10 mouse cellular contexts compared by ENCODE assay signal in the genomic region with DNA sequence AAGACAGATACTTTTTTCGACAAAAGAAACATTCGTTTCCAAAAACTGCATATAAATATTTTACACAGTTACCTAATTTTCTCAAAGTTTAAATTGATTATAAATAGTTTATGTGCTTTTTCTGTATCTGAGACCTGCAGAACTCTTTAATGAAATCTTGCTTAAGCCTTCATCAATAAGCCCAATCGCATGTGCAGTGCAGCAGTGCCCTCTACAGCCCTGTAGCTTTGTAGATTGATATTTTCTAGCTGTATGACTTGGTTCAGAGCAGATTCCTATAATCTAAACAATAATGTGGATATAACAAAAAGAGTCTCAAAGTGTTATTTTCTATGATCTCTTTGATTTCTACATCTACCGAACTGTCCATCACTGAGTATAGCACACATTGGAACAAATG.
DNase-seq lines count a peak whose midpoint lies in the region; ATAC-seq lines count a peak whose summit lies in the region.
"Had no signal": no experiment of that assay in that cellular context is flagged by ENCODE, and none has a peak within 500 bp of the region (broad histone marks: within the 10 kb centered on the region; RNA-seq: fewer than 3 reads in every experiment).

No protein-coding gene starts in this region.

- H3K4me1 ChIP-seq in forebrain, embryonic 16.5 days (replicated peaks; ENCODE audit: control insufficient read depth, insufficient read depth, low read length) = no peaks in the 10 kb centered on the region
- H3K4me1 ChIP-seq: embryonic facial prominence, embryonic 15.5 days had no signal

- WGBS in forebrain, embryonic 16.5 days = 79% methylated on average over 4 of the region's 4 CpGs

- DNase-seq in embryo, embryonic 10 days (ENCODE audit: low spot score) = peak; percentile 54
- DNase-seq in embryo, embryonic 9.5 days (ENCODE audit: extremely low spot score) = no peak
- peak; percentile 19 for DNase-seq in ES-CJ7 (ENCODE audit: low read depth, low spot score)
- DNase-seq in layer of hippocampus, postnatal 10 days (ENCODE audit: low spot score in 2 of 2) = peak; percentile 54 to 71
- peak; percentile 83 to 85 for DNase-seq in right cerebral cortex, postnatal 10 days (ENCODE audit: low spot score in 2 of 2)
- no peak for DNase-seq in thymus, postnatal 36 days
- no peak for DNase-seq in spleen, adult 12 weeks (ENCODE audit: low spot score)

- no peak overlapping the region for H3K4me2 ChIP-seq in forebrain, embryonic 16.5 days (ENCODE audit: low read length)
- H3K4me2 ChIP-seq: embryonic facial prominence, embryonic 15.5 days had no signal

- ATAC-seq in forebrain, embryonic 16.5 days = peak; percentile 86

- H3K9me3 ChIP-seq in forebrain, embryonic 16.5 days (ENCODE audit: control insufficient read depth, low read length) = no peaks in the 10 kb centered on the region
- H3K9me3 ChIP-seq: embryonic facial prominence, embryonic 15.5 days had no signal

- H3K27me3 ChIP-seq in forebrain, embryonic 16.5 days (replicated peaks; ENCODE audit: control insufficient read depth, insufficient read depth, low read length) = no peaks in the 10 kb centered on the region
- H3K27me3 ChIP-seq: CH12.LX; embryonic facial prominence, embryonic 15.5 days had no signal

- H3K9ac ChIP-seq in forebrain, embryonic 16.5 days (replicated peaks; ENCODE audit: low read depth, low read length) = no peak overlapping the region
- H3K9ac ChIP-seq: embryonic facial prominence, embryonic 15.5 days had no signal

- H3K4me3 ChIP-seq in forebrain, embryonic 16.5 days (replicated peaks; ENCODE audit: low read length) = no peak overlapping the region
- H3K4me3 ChIP-seq: embryonic facial prominence, embryonic 15.5 days had no signal

- H3K27ac ChIP-seq in forebrain, embryonic 16.5 days (ENCODE audit: low read length) = no peak overlapping the region
- H3K27ac ChIP-seq: embryonic facial prominence, embryonic 15.5 days had no signal

- no peaks in the 10 kb centered on the region for H3K36me3 ChIP-seq in forebrain, embryonic 16.5 days (ENCODE audit: control insufficient read depth, insufficient read depth)
- H3K36me3 ChIP-seq: embryonic facial prominence, embryonic 15.5 days had no signal

Comparison
In these comparisons a context has a peak if more than half of its experiments do, and no peak if none do; other contexts are left out.
1. DNase-seq: peak in embryo, embryonic 10 days (single experiment), ES-CJ7 (single experiment), layer of hippocampus, postnatal 10 days (2 of 2) and right cerebral cortex, postnatal 10 days (2 of 2); none in embryo, embryonic 9.5 days (single experiment), thymus, postnatal 36 days (0 of 2) and spleen, adult 12 weeks (single experiment).